In the genomic region with DNA sequence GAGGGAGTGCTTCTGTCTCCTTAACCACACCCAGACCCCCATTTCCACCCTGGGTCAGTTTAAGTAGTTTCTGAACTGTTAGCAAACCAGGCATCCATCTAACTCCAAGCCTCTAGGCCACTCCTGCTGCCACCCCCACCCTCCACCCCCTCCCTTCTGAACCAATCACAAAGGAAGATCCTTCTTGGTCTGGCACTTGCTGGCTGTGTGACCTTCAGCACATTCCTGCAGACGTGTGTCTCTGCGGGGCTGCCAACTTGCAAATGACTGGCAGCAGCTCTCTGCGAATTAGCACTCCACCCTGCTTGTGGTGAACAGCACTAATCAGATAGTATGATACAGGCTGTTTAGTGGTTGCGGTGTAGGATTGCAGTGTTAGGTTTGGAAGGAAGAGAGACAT, we compare ENCODE assay signal across 10 mouse cellular contexts. TPM values are rescaled to one million over a fixed set of nuclear protein-coding genes. Genes with fewer than 3 reads are reported as not detected.
DNase-seq lines count a peak whose midpoint lies in the region; ATAC-seq lines count a peak whose summit lies in the region.
"Had no signal": no experiment of that assay in that cellular context is flagged by ENCODE, and none has a peak within 500 bp of the region (broad histone marks: within the 10 kb centered on the region; RNA-seq: fewer than 3 reads in every experiment).

No protein-coding gene starts in this region.

- no peak overlapping the region for H3K4me3 ChIP-seq in neural tube, embryonic 14.5 days (ENCODE audit: low read depth, low read length)
- no peak overlapping the region for H3K4me3 ChIP-seq in liver, embryonic 11.5 days (ENCODE audit: low read depth, low read length)
- H3K4me3 ChIP-seq: liver, embryonic 15.5 days had no signal

- peak; percentile 31 for DNase-seq in gastrocnemius, adult 18-20 months (ENCODE audit: low spot score)
- no peak for DNase-seq in gastrocnemius, postnatal 4 days (ENCODE audit: low spot score in 2 of 2)
- no peak for DNase-seq in neural tube, embryonic 10.5 days (ENCODE audit: extremely low spot score, low spot score)
- DNase-seq in gastrocnemius, postnatal 10 days, result peak; percentile 32
- peak; percentile 30 for DNase-seq in naive thymus-derived CD4-positive, alpha-beta T cell, adult 2 months (ENCODE audit: low read depth)
- no peak for DNase-seq in cerebellum, adult 11-12 months
- DNase-seq in liver, embryonic 11.5 days (ENCODE audit: low spot score), result no peak

- 0 out of 2 replicates have a peak, but pooled peaks have one; percentile 22 for ATAC-seq in neural tube, embryonic 14.5 days (ENCODE audit: low read depth)
- no peak for ATAC-seq in liver, embryonic 11.5 days (replicated peaks; ENCODE audit: low FRiP score)
- ATAC-seq: Patski had no signal

- no peak overlapping the region for H3K4me2 ChIP-seq in neural tube, embryonic 14.5 days (ENCODE audit: low read depth, low read length)
- H3K4me2 ChIP-seq in liver, embryonic 11.5 days, result no peak overlapping the region
- H3K4me2 ChIP-seq: liver, embryonic 15.5 days had no signal

- H3K27ac ChIP-seq in neural tube, embryonic 14.5 days (ENCODE audit: low read depth, low read length), result no peak overlapping the region
- H3K27ac ChIP-seq in liver, embryonic 11.5 days (ENCODE audit: low read depth, low read length), result no peak overlapping the region
- H3K27ac ChIP-seq: liver, embryonic 15.5 days had no signal

- no peaks in the 10 kb centered on the region for H3K9me3 ChIP-seq in neural tube, embryonic 14.5 days (ENCODE audit: control insufficient read depth, low read length)
- H3K9me3 ChIP-seq in liver, embryonic 11.5 days (ENCODE audit: control insufficient read depth, low read length), result no peaks in the 10 kb centered on the region
- H3K9me3 ChIP-seq: liver, embryonic 15.5 days had no signal

- H3K36me3 ChIP-seq in neural tube, embryonic 14.5 days (ENCODE audit: control insufficient read depth, insufficient read depth, low read length), result no peaks in the 10 kb centered on the region
- no peaks in the 10 kb centered on the region for H3K36me3 ChIP-seq in liver, embryonic 11.5 days (ENCODE audit: control insufficient read depth, insufficient read depth, low read length)
- H3K36me3 ChIP-seq: liver, embryonic 15.5 days had no signal

- H3K4me1 ChIP-seq in neural tube, embryonic 14.5 days (ENCODE audit: control insufficient read depth, insufficient read depth, low read length), result peaks cover 9% of the 10 kb centered on the region
- H3K4me1 ChIP-seq in liver, embryonic 11.5 days (replicated peaks; ENCODE audit: control insufficient read depth, insufficient read depth, low read length), result no peaks in the 10 kb centered on the region

- 18% methylated on average over 4 of the region's 4 CpGs for WGBS in neural tube, embryonic 14.5 days
- WGBS in liver, embryonic 11.5 days, result 13% methylated on average over 4 of the region's 4 CpGs

- no peaks in the 10 kb centered on the region for H3K27me3 ChIP-seq in neural tube, embryonic 14.5 days (ENCODE audit: control insufficient read depth, insufficient read depth, low read length)
- H3K27me3 ChIP-seq in liver, embryonic 11.5 days (replicated peaks; ENCODE audit: control insufficient read depth, insufficient read depth, low read length), result no peaks in the 10 kb centered on the region; the same call in 1 of the 2 replicates
- H3K27me3 ChIP-seq: Patski had no signal

- no peak overlapping the region for H3K9ac ChIP-seq in neural tube, embryonic 14.5 days (replicated peaks; ENCODE audit: low read depth, low read length)
- no peak overlapping the region for H3K9ac ChIP-seq in liver, embryonic 11.5 days (ENCODE audit: low read depth, low read length)
- H3K9ac ChIP-seq: liver, embryonic 15.5 days had no signal

RNA-seq across cellular contexts. Expression of a gene that starts 18.1 kb away (rescaled TPM):
- 10 to 100 TPM; 15.2 to 16.9 TPM for total RNA-seq in gastrocnemius, adult 18-20 months (2021)
- total RNA-seq in gastrocnemius, postnatal 4 days (2021), result 10 to 100 TPM; 28.0 to 29.2 TPM
- polyA plus RNA-seq in neural tube, embryonic 14.5 days (2014; fragmentation: Nextera tagmentation; extraction: Ambion mirVana), result 25.8 and 35.1 TPM in 2 replicates
- 10 to 100 TPM; 20.2 to 24.4 TPM for total RNA-seq in gastrocnemius, postnatal 10 days (2021)
- 28.5 and 28.9 TPM in 2 replicates for polyA plus RNA-seq in liver, embryonic 11.5 days (2014; fragmentation: Nextera tagmentation; extraction: Ambion mirVana)

RNA-seq across cellular contexts. Expression of a gene that starts 36.7 kb away (rescaled TPM):
- 1 to 10 TPM in 1 of 2 experiments, under 1 TPM in 1; 0.36 to 1.2 TPM for total RNA-seq in gastrocnemius, adult 18-20 months (2021)
- total RNA-seq in gastrocnemius, postnatal 4 days (2021), result 1 to 10 TPM; 4.0 to 4.9 TPM
- polyA plus RNA-seq in neural tube, embryonic 14.5 days (2014; fragmentation: Nextera tagmentation; extraction: Ambion mirVana), result 0.17 TPM in 1 of 2 replicates, not detected in the other
- 1 to 10 TPM; 2.0 to 2.6 TPM for total RNA-seq in gastrocnemius, postnatal 10 days (2021)
- not detected in 2 replicates for polyA plus RNA-seq in liver, embryonic 11.5 days (2014; fragmentation: Nextera tagmentation; extraction: Ambion mirVana)
- polyA plus RNA-seq: Patski had no signal

Comparison
In these comparisons a context has a peak if more than half of its experiments do, and no peak if none do; other contexts are left out.
1. DNase-seq: peak in gastrocnemius, adult 18-20 months (single experiment), gastrocnemius, postnatal 10 days (single experiment) and naive thymus-derived CD4-positive, alpha-beta T cell, adult 2 months (single experiment); none in gastrocnemius, postnatal 4 days (0 of 2), neural tube, embryonic 10.5 days (single experiment), cerebellum, adult 11-12 months (single experiment) and liver, embryonic 11.5 days (single experiment).